Mouse (Mus musculus) T-helper 2 cell (primary cell): ENCODE results near the gene Gm20696.

Experiments
- in situ Hi-C: fragments of 300-600 bp; cut with MboI, MseI; formaldehyde crosslinking; loops from one replicate; pipeline ENCODE4 v1.15.1; 2025; ENCODE audit warnings: high pct_unique_total_duplicates

Gm20696 gene

DNA sequence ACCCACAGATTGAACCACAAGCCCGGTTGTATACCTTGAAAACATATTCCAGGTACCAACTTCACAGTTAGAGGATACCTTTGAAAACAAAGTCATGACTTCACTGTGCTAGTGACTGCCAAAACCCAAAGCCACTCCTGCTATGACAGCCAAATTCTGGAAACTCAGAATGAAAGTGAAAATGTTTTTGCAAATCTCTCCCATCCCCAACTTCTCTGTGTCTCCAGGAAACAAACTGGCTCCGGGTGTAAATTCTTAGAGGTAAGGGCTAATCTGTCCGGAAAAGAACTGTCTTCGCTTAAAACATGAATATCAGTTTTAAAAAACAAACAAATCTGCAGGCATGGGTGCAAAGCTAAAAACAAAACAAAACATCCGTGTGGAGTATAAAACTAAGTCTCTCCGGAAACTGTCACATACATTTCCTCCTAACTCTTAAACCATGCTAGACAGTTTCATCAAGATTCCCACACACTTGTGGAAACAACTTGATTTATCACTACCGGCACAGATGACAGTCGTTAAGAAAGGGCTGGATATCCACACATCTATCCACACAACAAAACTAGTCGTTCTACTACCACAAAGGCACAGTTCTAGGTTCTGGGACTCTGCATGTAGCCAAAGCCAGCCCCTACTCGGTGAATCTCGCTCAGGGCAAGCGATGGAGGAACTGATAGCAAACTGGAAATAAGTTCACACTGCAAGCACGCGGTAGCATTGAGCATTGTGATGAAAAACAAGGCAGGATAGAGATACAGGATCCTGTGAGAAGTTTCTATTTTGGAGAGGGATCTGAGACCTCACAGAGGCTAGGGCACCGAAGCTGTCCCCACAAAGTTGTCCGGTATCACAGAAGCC, 910 bp downstream of the Gm20696 start:
- in situ Hi-C loops: no loop called here

DNA sequence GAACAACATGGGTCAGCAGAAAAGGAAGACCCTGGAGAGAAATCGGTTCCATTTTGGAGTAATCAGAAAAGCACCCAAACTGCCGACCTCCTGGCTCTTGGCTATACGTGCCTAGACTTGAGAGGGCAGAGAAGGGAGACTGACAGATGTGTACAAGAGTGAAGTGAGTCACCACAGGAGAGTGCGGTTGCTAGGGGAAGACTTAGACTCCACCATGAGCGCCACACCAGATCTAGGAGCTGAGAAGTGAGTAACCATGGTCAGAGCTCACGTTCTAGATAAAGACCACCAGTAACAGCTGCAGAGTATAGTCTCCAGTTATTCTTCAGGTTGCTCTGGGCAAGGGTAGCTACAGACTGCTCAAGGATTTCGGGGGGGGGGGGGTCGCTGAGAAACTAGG, 3.4 kb downstream of the Gm20696 start:
- in situ Hi-C loops: no loop called here

DNA sequence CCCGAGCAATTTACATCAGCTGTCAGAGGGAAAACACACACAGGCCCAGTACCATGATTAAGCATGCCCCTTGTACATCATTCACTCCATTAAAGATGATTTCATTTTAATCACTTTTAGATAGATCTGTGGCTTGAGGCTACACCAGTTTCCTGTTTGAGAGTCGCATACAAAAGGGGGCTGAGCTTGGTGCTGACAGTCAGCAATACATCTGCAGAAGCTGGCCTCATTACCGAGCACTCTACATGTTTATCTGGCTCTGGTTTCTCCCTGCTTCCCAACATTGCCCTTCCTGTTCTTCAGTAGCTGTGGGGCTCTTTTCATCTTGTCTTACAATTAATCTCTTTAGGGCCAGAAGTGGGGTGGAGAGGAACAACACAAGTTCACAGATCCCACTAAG, 6.2 kb downstream of the Gm20696 start:
- in situ Hi-C loops: no loop called here

DNA sequence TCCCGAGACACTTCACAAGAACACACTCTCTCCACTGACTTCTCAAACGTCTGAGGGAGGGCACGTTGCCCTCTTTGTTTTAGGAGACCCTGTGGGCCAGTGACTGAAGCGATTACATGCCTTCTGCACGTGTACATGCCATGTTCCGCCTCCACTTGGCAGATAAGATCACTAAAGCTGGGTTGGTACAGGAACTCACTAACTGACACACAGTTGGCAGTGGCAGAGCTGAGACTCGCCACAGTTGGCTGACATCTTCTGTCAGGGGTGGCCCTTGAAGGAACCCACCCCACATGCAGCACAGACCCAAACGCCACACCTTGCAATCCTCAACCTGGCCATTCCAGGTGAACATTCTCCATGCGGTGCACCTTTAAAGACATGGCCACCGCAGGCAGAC, 8.0 kb downstream of the Gm20696 start:
- in situ Hi-C loops: no loop called here

DNA sequence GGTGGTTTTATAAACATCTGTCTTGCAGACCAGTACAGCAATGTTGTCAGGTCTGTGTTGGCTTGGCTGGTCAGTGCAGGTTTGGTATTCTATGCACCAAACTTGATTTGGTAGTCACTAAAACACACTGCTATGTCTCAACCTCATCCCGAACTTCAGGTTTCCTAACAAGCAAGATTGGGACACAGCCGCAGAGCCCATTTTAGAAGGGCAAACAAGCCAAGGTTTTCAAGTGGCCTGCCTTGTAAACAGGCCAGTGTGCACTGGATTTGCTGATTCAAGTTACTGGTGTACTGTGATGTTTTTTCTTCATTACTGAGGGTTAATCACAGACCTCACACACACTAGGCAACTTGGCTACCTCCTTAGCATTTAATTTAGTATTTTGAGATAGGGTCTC, 10.5 kb downstream of the Gm20696 start:
- in situ Hi-C loops: no loop called here

DNA sequence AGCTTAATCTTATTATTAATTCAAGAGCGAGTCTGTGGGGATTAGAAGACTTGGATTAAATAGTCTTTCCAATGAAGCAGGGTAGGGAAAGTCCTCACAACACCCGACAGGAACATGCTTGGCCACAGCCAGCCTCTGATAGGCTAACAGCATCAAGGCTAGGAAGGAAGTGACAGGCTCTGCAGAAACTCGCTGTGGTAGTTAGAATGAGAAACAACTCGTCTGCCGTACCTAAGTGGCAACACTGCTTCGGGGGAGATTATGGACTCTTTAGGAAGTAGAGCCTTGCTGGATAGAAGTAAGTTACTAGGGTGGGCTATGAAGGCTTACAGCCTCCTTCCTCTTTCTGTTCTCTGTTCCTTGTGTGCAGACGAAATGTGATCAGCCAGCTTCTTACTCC, 11.1 kb downstream of the Gm20696 start:
- in situ Hi-C loops: no loop called here

DNA sequence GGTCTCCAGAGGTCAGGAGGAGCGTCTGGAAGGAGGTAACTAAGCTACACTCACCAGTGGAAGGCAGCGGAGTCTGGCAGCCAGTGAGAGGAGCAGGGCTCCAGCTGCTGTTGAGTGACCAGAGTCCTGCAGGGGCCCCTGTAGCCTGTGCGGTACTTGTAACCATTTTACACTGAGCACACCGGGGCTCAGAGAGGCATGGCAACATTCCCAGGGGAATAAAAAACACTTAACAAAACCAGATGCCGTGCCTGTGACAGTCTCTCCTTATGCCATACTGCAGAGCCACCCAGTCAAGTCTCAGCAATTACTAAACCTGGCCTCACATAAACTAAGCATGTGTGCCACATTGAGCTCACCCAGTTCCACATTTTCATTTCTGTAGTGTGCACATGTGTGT, 12.3 kb downstream of the Gm20696 start:
- in situ Hi-C loops: no loop called here

DNA sequence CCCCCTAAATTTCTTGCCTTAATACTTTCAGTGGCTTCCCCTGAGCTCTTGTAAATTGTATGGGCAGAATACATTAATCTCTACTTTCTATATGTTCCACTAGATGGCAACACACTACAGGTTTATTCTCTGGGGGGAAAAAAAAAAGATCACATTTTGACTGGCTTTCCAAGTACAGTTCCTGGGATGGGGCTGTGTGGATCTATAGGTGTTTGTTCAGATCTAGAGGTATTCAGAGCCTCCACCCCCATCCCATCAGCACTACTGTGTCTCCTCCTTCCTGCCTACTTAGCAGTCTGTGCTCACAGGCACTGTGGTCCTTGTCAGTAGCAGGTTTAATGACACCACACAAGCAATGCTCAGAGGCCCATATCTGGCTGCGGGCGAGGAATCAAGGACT, 14.3 kb downstream of the Gm20696 start:
- in situ Hi-C loops: no loop called here

DNA sequence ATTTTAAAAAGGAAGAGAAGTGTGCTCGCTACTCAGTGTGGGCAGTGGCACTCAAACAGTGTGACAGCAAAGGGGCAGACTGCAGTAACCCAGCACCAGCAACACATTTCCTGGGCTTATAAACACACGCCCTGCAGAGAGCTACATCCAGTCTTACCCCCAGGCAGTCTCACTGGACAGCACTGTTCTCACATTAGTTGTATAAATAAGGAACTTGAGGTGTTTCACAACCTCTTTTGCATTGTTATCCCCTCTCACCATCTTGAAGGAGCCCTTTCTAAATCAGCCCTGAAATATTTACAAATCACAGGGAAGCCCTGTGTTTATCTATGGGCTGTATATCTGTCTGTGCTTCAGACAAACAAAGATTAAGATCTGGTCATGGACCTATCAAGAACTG, 17.3 kb downstream of the Gm20696 start:
- in situ Hi-C loops: no loop called here

DNA sequence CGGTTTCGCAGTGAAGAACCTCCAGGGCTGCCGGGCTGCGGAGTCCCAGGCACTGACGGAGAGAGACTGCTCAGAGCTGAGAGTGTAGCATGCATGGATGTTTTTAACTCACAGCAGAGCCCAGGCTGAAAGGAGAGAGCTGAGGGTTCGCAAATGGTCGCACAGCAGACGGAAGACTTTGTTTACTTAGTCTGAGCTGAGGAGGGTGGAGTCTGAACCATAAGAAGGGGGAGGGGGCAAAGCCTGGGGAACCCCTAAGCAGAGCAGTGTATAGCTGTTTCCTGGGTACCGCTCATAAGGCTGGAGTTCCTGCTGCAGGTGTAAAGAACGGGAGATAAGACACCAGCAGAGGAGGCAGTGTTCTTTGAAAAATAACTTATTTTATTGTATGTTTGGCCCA, 20.3 kb downstream of the Gm20696 start:
- in situ Hi-C loops: no loop called here

DNA sequence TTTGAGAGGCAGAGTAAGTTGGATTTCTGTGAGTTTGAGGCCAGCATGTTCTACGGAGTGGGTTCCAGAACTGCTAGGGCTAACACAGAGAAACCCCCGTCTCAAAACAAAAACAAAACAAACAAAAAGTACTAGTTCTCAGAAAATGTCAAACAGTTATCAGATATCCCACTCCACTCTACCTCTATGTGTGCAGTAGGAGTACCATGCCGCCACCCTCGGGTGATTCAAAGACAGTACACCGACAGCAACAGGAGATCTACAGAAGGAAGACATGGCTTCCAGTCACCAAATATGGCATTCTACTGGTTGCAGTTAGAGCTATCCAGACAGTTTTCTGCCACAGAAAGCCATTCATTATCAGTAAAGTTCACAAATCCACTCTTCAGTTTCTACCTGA, 21.7 kb downstream of the Gm20696 start:
- in situ Hi-C loops: no loop called here

DNA sequence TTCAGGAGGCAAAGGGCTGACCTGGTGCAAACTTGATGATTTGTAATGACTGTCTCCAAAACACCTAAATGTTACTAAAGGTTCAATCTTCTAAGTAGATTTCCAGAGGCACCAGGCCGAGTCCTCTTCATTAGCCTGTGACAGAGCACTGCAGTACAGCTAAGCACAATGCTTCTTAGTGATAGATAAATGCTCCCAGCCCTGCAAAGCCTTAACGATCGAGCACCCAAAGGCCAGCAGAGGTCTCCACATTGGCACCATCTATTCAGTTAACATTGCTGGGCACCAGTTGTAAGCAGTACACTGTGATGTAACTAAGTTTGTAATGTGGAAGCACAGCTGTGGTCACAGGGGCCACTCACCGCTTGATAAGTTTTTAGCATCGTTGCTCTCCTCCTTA, 22.2 kb downstream of the Gm20696 start:
- in situ Hi-C loops: no loop called here

DNA sequence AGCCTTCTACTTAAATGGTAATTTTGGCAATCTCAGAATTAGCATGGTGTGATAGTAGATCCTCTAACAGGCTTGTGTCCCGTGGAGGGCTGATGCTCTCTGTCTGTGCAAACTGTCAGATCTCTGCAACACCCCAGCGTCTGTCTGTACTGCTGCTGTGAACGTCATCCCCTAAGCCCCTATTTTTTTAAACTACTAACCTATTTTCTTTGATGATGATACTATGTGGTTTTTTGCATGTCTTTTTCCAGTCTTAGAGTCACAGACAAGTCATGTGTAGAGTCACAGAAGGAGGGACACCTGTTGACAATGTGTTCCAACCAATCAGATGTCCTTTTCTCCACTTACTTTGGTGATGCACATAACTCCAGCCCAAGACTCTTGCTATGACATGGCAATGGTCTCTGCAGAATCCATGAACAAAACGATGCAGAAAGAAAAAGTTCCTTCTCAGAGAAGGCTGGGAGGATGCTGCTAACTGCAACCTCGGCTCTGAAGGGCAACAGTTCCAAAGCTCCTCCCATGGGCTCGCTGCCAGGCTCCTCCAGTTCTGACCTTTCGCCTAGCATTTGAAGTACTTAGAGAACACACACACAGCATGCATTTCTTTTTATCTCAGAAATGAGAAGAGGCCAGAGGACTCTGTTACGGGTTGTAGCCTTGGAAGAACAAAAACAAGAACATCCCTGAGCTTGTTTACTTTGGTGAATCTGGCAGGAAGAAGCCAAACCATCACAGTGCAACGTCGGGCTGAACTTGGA, 23.0 kb downstream of the Gm20696 start:
- in situ Hi-C loops: no loop called here

DNA sequence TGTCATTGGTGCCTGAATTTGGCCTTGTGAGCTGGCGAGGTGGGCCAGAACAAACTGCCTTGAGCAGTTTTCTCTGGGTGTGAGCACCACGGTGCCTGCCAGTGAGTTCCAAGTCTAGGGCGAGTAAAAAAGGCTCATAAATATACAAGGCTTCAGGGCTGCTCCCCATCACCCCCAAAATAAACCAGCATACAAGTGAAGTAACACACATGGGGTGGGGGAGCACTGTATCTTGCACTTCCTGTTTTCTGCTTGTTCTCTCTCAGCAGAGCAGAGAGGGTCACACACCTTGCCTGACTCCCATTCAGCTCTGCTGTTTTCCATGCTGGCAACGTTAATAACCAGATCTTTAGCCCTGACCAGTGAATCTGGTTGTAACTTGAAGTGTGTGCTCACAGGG, 29.1 kb downstream of the Gm20696 start:
- in situ Hi-C loops: no loop called here

DNA sequence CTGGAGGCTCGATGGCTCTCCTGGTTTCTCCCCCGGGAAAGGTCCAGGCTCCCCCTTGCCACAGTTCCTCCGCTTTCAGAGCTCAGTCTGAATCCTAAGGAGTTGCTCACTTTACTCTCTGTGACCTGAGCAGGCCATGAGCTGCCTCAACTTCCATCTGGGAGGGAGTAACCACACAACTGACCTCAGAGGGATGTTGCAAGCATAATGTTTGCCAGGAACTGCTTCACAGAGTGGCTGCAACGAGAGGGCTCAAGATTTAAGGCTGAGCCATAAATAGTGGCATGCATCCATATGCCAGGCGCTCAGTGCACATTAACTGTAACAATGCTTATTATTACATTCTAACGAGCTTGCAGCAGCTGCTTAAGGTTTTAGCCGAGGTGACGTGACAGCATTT, 29.8 kb downstream of the Gm20696 start:
- in situ Hi-C loops: no loop called here

DNA sequence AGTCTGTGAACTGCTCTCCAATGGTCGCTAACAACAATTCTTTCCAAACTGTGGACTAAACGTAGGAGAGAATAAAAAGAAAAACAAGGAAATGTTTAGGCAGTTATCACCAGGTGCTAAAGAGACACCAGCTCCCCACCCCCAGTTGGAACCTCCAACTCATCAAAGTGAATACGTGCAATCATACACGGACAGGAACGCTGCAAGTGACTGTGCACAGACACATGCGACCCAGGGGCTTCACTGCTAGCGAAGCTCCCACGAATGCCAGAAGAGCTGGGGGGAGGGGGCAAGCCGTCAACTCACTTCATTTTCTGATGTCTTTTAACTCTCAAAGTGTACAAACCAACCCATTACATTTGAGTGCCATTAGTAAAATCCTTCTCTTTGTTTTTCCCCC, 30.5 kb downstream of the Gm20696 start:
- in situ Hi-C loops: no loop called here

DNA sequence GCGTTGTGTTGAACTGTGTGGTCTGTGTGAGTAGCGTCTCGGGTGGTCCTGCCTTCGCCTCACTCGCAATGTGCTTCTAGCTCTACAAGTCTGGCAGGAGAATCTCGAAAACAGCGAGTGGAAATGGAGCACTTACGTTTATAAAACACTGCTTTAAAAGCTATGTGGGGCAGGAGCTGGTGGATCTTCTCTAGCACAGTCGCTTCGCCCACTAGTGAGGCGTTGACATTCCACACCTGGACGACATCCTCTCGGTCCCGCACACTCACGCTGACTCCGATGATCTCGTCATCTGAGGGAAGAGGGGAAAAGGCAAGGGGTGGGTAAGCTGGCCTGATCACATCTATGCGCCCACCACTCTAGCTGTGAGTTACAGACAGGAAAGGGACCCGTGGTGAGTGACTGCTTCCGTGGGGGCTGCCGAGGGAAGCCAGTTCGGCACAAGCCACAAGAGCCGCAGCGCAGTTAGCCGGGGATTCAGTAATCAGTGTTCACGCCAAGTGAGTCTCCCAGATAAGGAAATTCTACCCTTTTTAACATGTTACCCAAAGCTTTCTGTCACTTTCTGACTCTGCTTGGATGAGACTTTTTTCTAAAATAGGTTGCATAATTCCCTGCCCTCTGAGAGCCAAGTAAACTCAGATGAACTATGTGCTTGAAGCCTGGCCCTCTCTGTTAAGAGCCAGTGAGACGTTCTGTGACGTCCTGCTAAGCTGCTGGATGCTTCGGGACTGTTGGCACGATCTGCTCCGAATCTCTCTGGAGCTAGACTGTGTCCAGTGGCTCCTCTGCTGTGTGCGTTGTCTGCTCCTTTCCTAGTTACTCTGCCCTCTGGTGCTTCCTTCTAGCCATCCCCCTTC, 34.2 kb downstream of the Gm20696 start:
- in situ Hi-C loops: no loop called here

DNA sequence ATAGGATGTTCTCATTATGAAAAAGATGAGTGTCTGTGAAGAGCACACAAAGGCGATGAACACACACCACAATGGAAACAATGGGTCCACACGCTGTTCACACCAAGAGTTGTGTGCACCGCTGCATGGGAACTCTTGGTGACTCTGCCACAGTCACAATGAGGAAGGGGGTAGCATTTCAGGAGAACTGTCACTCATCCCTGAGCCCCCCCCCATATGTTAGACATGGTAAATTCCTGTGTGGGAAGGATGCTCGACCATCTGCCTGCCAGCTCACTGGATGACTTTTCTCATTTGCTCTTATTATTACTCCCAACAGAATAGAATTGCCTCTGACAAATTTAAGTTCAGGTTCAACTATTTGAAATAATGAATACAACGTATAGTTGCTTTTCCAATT, 35.0 kb downstream of the Gm20696 start:
- in situ Hi-C loops: no loop called here

DNA sequence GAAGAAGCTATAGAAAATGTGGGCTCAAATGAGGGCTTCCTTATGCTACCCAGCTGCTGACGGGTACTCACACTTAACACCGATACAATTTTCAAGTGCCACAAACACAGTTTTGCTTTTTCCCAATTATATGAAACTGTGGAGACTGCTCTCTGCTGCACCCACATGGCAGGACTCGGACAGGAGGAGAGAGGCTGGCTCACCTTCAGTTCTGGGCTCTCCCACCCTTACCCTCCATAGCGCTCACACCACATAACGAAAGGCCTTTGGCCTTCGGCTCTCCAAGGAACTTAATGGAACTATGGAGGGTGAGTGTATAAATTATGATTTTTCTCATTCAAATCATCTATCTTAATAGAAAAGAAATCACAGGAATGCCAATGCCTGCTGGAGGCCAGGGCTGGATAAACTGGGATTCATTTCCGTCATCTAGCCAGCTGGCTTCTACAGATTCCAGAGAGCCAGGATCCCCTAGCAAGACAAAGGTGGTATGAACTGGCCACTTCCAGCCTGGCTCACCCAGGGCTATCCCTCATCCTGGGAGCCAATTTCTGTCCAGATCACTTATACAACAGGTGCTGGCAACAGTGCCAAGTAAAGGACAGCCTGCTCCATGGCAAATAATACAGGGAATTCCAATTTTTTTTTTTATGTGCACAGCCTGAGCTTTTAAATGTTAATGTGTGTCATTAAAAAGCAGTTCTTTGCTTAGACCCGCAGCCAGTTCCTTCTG, 36.7 kb downstream of the Gm20696 start:
- in situ Hi-C loops: no loop called here

DNA sequence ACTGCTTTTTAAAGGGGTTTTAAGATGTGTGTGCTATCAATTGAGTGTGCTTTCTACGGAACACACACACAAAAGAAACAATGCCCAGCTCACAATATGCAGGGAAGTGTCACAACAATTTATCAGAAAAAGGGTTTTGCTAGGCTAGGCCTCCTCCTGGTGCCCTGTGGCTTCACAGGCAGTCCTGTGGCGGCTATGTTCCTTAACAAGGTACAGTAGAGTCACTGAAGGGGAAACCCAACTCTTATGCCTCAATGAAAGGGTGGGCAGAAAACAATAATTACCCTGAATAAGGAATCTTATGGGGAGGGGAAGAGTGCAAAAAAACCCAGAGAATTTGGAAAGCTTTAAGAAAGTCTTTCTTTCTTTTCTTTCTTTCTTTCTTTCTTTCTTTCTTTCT, 40.2 kb downstream of the Gm20696 start:
- in situ Hi-C loops: no loop called here

DNA sequence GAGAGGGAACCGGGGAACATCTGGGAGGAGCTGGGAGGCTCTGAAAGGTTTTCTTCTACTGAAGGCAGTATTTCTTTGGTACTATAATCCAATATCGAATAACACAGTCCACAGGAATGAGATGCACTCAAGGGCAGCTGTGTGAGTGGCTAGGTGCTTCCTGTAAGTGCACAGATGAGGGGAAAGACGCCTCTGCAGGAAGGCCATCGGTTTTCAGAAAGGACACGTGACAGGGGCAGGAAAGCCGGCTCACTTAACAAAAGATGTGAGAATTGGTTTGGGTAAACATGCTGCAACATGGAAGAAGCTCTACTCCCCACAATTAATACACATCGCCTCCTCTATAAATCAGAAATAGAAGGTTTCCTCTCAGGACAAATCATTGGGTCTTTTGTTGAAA, 40.8 kb downstream of the Gm20696 start:
- in situ Hi-C loops: no loop called here

DNA sequence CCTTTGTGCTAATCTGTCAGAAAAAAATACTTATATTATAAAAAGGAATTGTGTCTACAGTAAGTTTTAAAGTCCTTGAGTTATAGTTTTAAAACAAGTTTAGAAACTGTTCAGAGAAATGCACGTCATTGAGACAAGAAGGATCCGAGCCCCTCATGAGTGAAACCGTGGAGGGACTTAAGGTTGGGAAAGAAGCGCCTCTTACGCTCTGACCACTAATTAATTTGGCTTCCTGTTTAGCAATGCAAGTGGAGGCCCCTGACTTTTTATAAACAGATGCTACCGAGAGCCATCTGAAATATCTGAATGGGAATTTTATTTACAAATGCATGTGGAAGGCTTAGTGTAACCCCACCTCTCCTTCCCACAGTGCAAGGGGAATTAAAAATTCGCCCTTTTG, 41.3 kb downstream of the Gm20696 start:
- in situ Hi-C loops: no loop called here
